Mouse (Mus musculus) embryonic facial prominence, embryonic 15.5 days (tissue): ENCODE data around the gene Gm17067. TPM values are rescaled to one million over a fixed set of nuclear protein-coding genes. Genes with fewer than 3 reads are reported as not detected.
A peak's percentile ranks its signal among the peaks of the same experiment; 100 is the strongest.
"Not testable (repeated sequence)": the region's sequence is repeated elsewhere in the genome, so short reads cannot be mapped to it uniquely, and the experiment has no call there.

ENCODE experiments used
- ATAC-seq: fragments of 200-750 bp; cut with Nextera tagmentation; 2 replicates; pipeline ENCODE4 v1.8.0; 2017; ENCODE audit warnings: low read depth, moderate TSS enrichment; ENCODE audit not compliant: insufficient number of reproducible peaks, low FRiP score, low TSS enrichment
- H3K27ac ChIP-seq: fragments of 300-500 bp; sonication (generic); replicated peaks from 2 replicates; pipeline ENCODE4 v1.5.1; 2015; ENCODE audit warnings: mild to moderate bottlenecking, inconsistent platforms
- H3K27me3 ChIP-seq: fragments of 300-500 bp; sonication (generic); 2 replicates; pipeline ENCODE4 v1.6.1; 2015; ENCODE audit warnings: inconsistent platforms
- H3K36me3 ChIP-seq: fragments of 300-500 bp; sonication (generic); 2 replicates; pipeline ENCODE4 v1.6.1; 2015; ENCODE audit warnings: mild to moderate bottlenecking, inconsistent platforms
- H3K4me1 ChIP-seq: fragments of 300-500 bp; sonication (generic); 2 replicates; pipeline ENCODE4 v1.6.1; 2015; ENCODE audit warnings: inconsistent platforms
- H3K4me2 ChIP-seq: fragments of 300-500 bp; sonication (generic); replicated peaks from 2 replicates; pipeline ENCODE4 v1.6.1; 2015; ENCODE audit warnings: mild to moderate bottlenecking, inconsistent platforms
- H3K4me3 ChIP-seq: fragments of 300-500 bp; sonication (generic); replicated peaks from 2 replicates; pipeline ENCODE4 v1.5.1; 2015; ENCODE audit warnings: mild to moderate bottlenecking, inconsistent platforms
- H3K9ac ChIP-seq: fragments of 300-500 bp; sonication (generic); 2 replicates; pipeline ENCODE4 v1.6.1; 2015; ENCODE audit warnings: inconsistent platforms
- H3K9me3 ChIP-seq: fragments of 300-500 bp; sonication (generic); replicated peaks from 2 replicates; pipeline ENCODE4 v1.6.1; 2016; ENCODE audit warnings: inconsistent platforms
- WGBS: fragments of 180-500 bp; shearing (Covaris S2); methylation state at CpG from one replicate; pipeline ENCODE4 v1.1.7; 2015; 5-methylcytosine and 5-hydroxymethylcytosine counted together
- polyA plus RNA-seq: library from polyadenylated mRNA; unstranded; fragments of >200 nt; fragmentation: Nextera tagmentation; extraction: Ambion mirVana; gene quantifications from 2 replicates; pipeline ENCODE4 v1.2.1, GENCODE M21; 2015

Gm17067 gene
- polyA plus RNA-seq, result not detected in 2 replicates

DNA sequence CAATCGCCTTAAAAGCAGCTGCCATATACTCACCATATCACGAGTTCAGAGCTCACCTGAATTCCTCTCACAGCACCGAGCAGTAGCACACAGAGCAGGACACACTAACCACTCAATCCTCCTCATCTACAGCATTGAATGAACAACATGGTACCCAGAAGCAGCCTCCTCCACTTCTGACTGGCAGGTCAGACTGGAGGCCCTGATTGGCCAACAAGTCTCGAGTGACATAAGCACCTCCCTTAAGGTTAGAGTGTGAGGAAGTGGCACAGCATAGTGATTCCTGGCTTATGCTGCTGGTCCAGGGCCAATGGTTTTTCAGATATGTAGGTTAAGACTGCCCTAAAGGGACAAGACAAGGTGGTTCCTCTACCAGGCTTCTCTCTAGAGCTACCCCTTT is at the start of gene Gm17067:
Gm17067 (minus strand) TSS at position 101 of the 400 bp plus-strand sequence.
- H3K27me3 ChIP-seq, H3K9ac ChIP-seq, ATAC-seq, H3K36me3 ChIP-seq, H3K4me3 ChIP-seq, H3K4me1 ChIP-seq, H3K9me3 ChIP-seq, H3K27ac ChIP-seq, H3K4me2 ChIP-seq: not testable (repeated sequence)
- 81% methylated on average over 4 of the region's 4 CpGs for WGBS

DNA sequence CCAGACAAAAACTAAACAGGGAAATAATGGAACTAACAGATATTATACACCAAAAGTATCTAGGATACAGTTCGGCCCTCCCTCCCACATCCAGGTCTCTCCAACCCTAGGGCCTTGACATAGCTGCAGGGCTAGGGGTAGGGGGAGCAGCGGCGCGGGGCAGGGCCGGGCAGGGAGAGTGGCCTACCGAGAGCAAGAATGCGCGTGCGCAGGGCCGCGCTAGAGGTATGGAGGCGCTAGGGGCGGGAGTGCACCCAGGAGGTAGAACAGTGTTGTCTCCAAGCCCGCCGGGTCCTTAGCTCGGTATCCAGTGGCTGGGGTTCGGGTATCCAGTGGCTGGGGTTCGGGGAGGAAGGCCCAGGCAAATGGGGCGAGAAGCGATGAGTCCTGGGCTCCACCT is 23.0 kb upstream of the Gm17067 start:
- Histone ChIP-seq H3K4me2 (no peak overlapping the region), H3K4me3 (no peak overlapping the region)

DNA sequence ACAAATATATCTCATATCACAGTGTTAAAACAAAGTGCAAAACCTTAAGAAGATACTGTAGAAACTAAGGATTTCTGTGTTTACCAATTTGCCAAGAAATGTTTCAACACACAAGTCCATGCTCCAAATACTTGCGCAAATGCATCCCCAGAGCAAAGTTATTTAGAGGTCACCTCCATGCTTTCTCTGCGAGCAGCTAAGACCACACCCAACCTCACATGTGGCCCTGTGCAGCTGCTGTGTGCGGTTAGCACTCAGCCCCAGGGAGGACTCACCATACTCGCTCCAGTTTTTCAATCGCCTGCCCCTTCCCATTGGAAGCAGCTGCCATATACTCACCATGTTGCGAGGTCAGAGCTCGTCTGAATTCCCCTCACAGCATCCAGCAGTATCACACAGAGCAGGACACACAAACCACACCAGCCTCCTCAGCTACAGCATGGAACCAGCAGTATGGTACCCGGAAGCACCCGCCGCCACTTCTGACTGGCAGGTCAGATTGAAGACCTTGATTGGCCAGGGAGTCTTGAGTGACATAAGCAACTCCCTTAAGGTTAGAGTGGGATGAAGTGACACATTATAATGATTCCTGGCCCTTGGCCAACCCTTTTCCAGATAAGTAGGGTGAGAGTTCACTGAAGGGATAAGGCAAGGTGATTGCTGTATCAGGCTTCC is 11.9 kb upstream of the Gm17067 start:
- ATAC-seq, result no peak
- Histone ChIP-seq H3K4me2 (no peak overlapping the region), H3K4me1 (no peaks in the 10 kb centered on the region), H3K4me3 (no peak overlapping the region), H3K9me3 (no peaks in the 10 kb centered on the region), H3K27ac (no peak overlapping the region), H3K36me3 (no peaks in the 10 kb centered on the region), H3K9ac (no peak overlapping the region), H3K27me3 (no peaks in the 10 kb centered on the region)
- WGBS, result 84% methylated on average over 10 of the region's 10 CpGs

More for the DNA sequence above, 23.0 kb upstream of the Gm17067 start:
- no peak for ATAC-seq
- H3K36me3 ChIP-seq, result no peaks in the 10 kb centered on the region
- no peaks in the 10 kb centered on the region for H3K27me3 ChIP-seq
- no peak overlapping the region for H3K27ac ChIP-seq
- WGBS, result 57% methylated on average over 20 of the region's 20 CpGs
- no peak overlapping the region for H3K9ac ChIP-seq
- H3K4me1 ChIP-seq, result no peaks in the 10 kb centered on the region
- H3K9me3 ChIP-seq, result no peaks in the 10 kb centered on the region

DNA sequence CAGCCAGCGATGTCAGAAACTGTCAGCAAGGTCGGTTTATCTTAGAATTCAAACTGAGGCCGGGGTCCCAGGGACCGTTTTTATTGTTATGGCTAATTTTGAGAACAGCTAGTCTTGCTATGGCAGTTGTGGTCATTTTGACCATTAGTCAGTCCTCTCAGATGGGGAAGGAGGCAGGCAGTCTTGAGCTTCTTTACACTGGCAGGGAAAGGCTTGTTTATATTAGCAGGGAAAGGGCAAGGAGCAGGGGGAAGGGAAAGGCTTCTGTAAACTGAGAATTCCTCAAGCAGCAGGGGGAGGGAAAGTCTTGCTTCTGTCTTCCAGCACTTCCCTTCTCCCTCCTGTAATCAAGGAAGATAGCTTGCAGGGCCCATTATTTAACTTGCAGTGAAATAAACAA is 33.6 kb downstream of the Gm17067 start:
- H3K9me3 ChIP-seq, H3K27me3 ChIP-seq, ATAC-seq, H3K4me1 ChIP-seq, H3K36me3 ChIP-seq: not testable (repeated sequence)
- Histone ChIP-seq H3K9ac (peak overlapping the region; percentile 48; the same call in 1 of the 2 replicates), H3K4me2 (peak overlapping the region; percentile 50), H3K4me3 (peak overlapping the region; percentile 58), H3K27ac (0 out of 2 replicates have a peak overlapping the region, but pooled peaks have one; percentile 74)
- WGBS, result 2% methylated on average over 4 of the region's 4 CpGs

DNA sequence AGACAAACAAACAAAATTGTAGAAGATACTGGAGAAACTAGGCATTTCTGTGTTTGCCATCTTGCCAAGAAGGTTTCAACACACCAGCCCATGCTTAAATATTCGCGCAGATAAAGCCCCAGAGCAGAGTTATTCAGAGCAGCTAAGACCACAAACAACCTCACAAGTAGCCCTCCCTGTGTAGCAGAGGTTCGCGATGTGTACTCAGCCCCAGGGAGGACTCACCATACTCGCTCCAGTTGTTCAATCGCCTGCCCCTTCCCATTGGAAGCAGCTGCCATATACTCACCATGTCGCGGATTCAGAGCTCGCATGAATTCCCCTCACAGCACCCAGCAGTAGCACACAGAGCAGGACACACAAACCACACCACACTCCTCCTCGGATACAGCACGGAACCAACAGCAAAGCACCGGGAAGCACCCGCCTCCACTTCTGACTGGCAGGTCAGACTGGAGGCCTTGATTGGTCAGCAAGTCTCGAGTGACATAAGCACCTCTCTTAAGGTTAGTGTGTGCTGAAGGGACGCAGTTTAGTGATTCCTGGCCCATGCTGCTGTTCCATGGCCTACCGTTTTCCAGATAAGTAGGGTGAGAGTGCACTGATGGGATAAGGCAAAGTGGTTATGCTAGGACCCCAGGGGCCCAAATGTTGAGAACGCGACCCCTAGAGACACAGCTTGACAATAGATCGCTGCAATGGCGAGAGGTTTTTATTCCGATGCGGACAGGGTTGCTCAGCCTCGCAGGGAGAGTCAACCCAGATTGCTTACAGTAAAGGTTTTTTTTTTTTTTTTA is 34.3 kb downstream of the Gm17067 start, which contains the start of gene Zfp975:
Zfp975 (minus strand) TSS at position 381 of the 797 bp plus-strand sequence.
- not testable (repeated sequence) for H3K36me3 ChIP-seq

DNA sequence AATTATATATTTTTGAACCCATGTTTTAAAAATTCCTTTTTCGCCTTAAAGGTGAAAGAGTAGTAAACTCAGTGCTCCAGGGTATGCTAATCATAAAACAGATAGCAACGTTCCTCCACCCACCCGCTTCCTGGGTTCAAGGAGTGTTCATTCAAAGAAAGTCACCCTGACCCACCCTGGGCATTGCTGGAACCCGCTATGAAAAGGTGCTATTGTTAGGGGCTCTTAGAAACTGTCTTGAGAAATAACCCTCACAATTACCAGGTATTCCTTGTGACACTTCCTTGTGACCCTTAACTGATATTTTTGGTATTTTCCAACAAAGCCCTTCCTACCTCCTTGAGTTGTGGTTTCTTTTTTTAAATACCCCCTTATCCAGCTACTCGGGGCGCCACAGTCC is 46.7 kb downstream of the Gm17067 start:
- H3K27ac ChIP-seq, H3K36me3 ChIP-seq, H3K9ac ChIP-seq, H3K4me2 ChIP-seq, H3K27me3 ChIP-seq, ATAC-seq, H3K4me3 ChIP-seq, H3K4me1 ChIP-seq, H3K9me3 ChIP-seq: not testable (repeated sequence)
- 94% methylated on average over 6 of the region's 6 CpGs for WGBS

More for the DNA sequence above, 34.3 kb downstream of the Gm17067 start, which contains the start of gene Zfp975:
- H3K4me1 ChIP-seq, H3K9me3 ChIP-seq, H3K27me3 ChIP-seq: not testable (repeated sequence)
- H3K4me3 ChIP-seq, result peak within 1 kb of the TSS; percentile 58
- peak; percentile 98 for ATAC-seq
- H3K9ac ChIP-seq, result peak within 1 kb of the TSS; percentile 48
- peak within 1 kb of the TSS; percentile 50 for H3K4me2 ChIP-seq
- WGBS, result under 1% methylated on average over 23 of the region's 23 CpGs
- peak within 1 kb of the TSS; percentile 74 for H3K27ac ChIP-seq

DNA sequence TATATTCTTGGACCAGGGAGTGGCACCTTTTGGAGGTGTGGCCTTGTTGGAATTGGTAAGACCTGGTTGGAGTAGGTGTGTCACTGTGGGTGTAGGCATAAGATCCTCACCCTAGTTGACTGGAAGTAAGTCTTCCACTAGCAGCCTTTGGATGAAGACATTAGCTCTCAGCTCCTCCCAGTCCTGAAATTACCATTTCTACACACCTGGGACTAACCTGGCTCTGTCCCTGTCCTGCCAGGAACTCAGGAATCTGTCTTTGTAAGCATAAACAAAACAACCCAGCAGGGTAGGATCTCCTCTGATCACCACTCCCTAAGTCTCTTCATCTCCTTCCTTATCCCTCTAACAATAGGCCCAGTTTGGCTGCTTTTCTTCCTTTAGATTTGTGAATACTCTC is 47.2 kb downstream of the Gm17067 start:
- not testable (repeated sequence) for H3K27ac ChIP-seq, H3K4me2 ChIP-seq, H3K9me3 ChIP-seq, H3K9ac ChIP-seq, H3K36me3 ChIP-seq, H3K4me1 ChIP-seq, H3K4me3 ChIP-seq, ATAC-seq, H3K27me3 ChIP-seq

DNA sequence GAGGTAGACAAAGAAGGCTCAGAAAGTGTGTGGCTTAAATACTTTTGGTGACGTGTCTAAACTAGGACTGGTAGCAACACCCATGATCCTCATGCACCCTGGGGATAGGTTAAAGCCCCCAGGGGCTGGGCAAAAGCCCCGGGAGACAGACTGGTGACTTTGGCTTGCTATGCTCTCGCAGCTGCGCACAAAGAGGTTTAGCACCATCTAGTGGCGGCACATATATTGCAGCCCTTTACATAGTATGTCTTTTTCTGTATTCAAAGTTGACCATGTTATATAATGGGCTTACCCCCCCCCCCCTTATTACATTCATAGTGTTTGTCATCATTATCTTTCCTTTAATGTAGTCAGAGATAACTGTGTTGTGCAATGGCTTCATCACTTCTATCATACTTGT is 66.7 kb downstream of the Gm17067 start:
- not testable (repeated sequence) for H3K4me1 ChIP-seq, H3K4me2 ChIP-seq, H3K4me3 ChIP-seq, H3K27me3 ChIP-seq, H3K27ac ChIP-seq, ATAC-seq, H3K9ac ChIP-seq
- 80% methylated on average over 5 of the region's 5 CpGs for WGBS
- Histone ChIP-seq H3K9me3 (peaks cover 14% of the 10 kb centered on the region; the same call in 1 of the 2 replicates), H3K36me3 (peaks cover 22% of the 10 kb centered on the region)

Other genes starting within 250 kb of the Gm17067 start
- 9.0 and 9.7 TPM in 2 replicates for gene Zfp141, start 221.3 kb downstream of the Gm17067 start, polyA plus RNA-seq
- not detected in 2 replicates for gene Gm21028, start 148.4 kb downstream of the Gm17067 start, polyA plus RNA-seq
- 1.4 and 1.5 TPM in 2 replicates for gene Zfp977, start 134.5 kb downstream of the Gm17067 start, polyA plus RNA-seq
- 2.2 and 2.9 TPM in 2 replicates for gene Zfp976, start 84.4 kb downstream of the Gm17067 start, polyA plus RNA-seq
- gene Zfp975, start 34.3 kb downstream of the Gm17067 start, polyA plus RNA-seq, result 6.2 and 7.0 TPM in 2 replicates
- not detected in 2 replicates for gene Vmn2r62, start 66.5 kb upstream of the Gm17067 start, polyA plus RNA-seq
- gene Gm2381, start 140.2 kb upstream of the Gm17067 start, polyA plus RNA-seq, result not detected in 2 replicates
- gene Vmn2r63, start 206.8 kb upstream of the Gm17067 start, polyA plus RNA-seq, result not detected in 2 replicates